Mouse (Mus musculus): ENCODE data around the gene Mrpl1. TPM values are rescaled to one million over a fixed set of nuclear protein-coding genes. Genes with fewer than 3 reads are reported as not detected.
A peak's percentile ranks its signal among the peaks of the same experiment; 100 is the strongest.

Mrpl1 gene
- polyA plus RNA-seq, 1 experiment from 2014 or later: 17.1 TPM

DNA sequence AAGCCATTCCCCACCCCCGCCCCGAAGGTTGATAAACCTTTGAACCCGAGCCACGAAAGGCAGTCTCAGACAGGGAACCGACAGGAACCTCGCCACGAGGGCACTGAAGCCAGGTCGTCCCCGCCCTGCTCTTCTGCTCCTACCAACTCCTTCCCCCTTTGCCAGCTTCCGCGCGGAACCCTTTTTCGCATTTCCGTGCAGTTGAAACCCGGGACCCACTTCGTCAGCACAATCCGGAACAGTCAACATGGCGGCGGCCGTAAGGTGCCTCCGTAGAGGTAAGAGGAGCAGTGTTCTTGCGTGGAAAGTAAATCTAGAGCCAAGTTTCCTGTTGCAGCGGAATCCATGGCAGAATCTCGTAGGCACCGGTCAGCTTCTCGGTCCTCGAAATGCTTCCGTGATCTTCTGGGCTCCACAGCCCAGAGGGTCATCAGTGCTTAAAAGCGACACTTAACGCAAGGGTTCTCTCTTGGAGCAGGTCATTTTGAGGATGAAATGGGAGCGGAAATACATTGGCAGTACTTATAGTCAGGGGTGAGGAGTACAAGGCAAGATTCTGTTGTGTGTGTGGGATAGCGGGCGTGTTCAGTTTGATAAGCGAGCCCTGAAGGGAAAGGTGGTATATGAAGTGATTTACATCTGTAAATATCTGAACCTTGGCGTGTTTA, 757 bp downstream of the Mrpl1 start:
- Histone ChIP-seq H3K9me3 (no peaks in the 10 kb centered on the region), H3K9ac (peak overlapping the region; percentile 86), H3K27me3 (no peaks in the 10 kb centered on the region), H3K4me2 (peak overlapping the region; percentile 80), H3K36me3 (peaks cover 10% of the 10 kb centered on the region; the same call in 1 of the 2 replicates), H3K4me1 (replicated peaks) (peaks cover 16% of the 10 kb centered on the region), H3K27ac (replicated peaks) (peak overlapping the region; percentile 71), H3K4me3 (peak overlapping the region; percentile 86)
- under 1% methylated on average over 35 of the region's 35 CpGs for WGBS
- peak; percentile 96 for ATAC-seq (ENCODE audit: low read depth)

- 80% methylated on average over 3 of the region's 3 CpGs for WGBS
- Histone ChIP-seq H3K4me1 (replicated peaks) (peaks cover 16% of the 10 kb centered on the region; the same call in 1 of the 2 replicates), H3K9ac (no peak overlapping the region), H3K27me3 (no peaks in the 10 kb centered on the region), H3K36me3 (peaks cover 14% of the 10 kb centered on the region; the same call in 1 of the 2 replicates), H3K4me3 (no peak overlapping the region), H3K4me2 (no peak overlapping the region), H3K9me3 (no peaks in the 10 kb centered on the region), H3K27ac (replicated peaks) (no peak overlapping the region)
- ATAC-seq (ENCODE audit: low read depth): no peak
These were observed 9.4 kb downstream of the Mrpl1 start for GRCm38 (mm10) chr5:96218648-96219047.

- Histone ChIP-seq H3K36me3 (peaks cover 14% of the 10 kb centered on the region), H3K4me3 (no peak overlapping the region), H3K9me3 (no peaks in the 10 kb centered on the region), H3K27ac (replicated peaks) (no peak overlapping the region), H3K4me1 (replicated peaks) (peaks cover 16% of the 10 kb centered on the region; the same call in 1 of the 2 replicates), H3K9ac (no peak overlapping the region), H3K27me3 (no peaks in the 10 kb centered on the region), H3K4me2 (no peak overlapping the region)
- ATAC-seq (ENCODE audit: low read depth): no peak
- WGBS: 77% methylated on average over 4 of the region's 4 CpGs
These were observed 10.2 kb downstream of the Mrpl1 start for GRCm38 (mm10) chr5:96219512-96219911.

- Histone ChIP-seq H3K9me3 (no peaks in the 10 kb centered on the region), H3K4me3 (no peak overlapping the region), H3K4me2 (no peak overlapping the region), H3K27me3 (no peaks in the 10 kb centered on the region), H3K4me1 (replicated peaks) (peaks cover 16% of the 10 kb centered on the region; the same call in 1 of the 2 replicates), H3K9ac (no peak overlapping the region), H3K36me3 (peaks cover 18% of the 10 kb centered on the region), H3K27ac (replicated peaks) (no peak overlapping the region)
- 100% methylated on average over 1 of the region's 1 CpGs for WGBS
- ATAC-seq (ENCODE audit: low read depth): no peak
These were observed 12.0 kb downstream of the Mrpl1 start for GRCm38 (mm10) chr5:96221298-96221697.

GRCm38 (mm10) chr5:96221812-96222585, 12.7 kb downstream of the Mrpl1 start:
- ATAC-seq (ENCODE audit: low read depth): no peak

DNA sequence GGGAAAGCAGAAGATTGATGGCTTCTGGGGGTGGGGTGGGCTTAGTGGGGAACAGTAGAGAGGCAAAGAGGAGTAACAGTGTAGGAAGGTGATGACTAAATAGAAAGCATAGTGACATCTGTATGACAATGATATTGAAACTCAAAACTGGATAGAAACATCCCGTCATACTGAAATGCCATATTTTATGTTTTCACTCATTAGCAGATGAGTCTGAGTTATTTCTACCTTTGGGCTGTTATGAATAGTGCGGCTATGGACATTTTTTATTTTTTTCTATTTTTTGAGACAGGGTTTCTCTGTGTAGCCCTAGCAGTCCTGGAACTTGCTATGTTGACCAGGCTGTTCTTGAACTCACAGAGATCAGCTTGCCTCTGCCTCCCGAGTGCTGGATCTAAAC, 13.7 kb downstream of the Mrpl1 start:
- Histone ChIP-seq H3K9me3 (no peaks in the 10 kb centered on the region), H3K4me1 (replicated peaks) (peaks cover 16% of the 10 kb centered on the region; the same call in 1 of the 2 replicates), H3K27ac (replicated peaks) (no peak overlapping the region), H3K4me2 (no peak overlapping the region), H3K4me3 (no peak overlapping the region), H3K9ac (no peak overlapping the region), H3K27me3 (no peaks in the 10 kb centered on the region), H3K36me3 (peaks cover 30% of the 10 kb centered on the region)
- ATAC-seq (ENCODE audit: low read depth): no peak
- 94% methylated on average over 3 of the region's 3 CpGs for WGBS

More at GRCm38 (mm10) chr5:96221812-96222585, 12.7 kb downstream of the Mrpl1 start:
- Histone ChIP-seq H3K4me2 (no peak overlapping the region), H3K9me3 (no peaks in the 10 kb centered on the region), H3K9ac (no peak overlapping the region), H3K4me3 (no peak overlapping the region), H3K36me3 (peaks cover 25% of the 10 kb centered on the region), H3K27ac (replicated peaks) (no peak overlapping the region), H3K4me1 (replicated peaks) (peaks cover 16% of the 10 kb centered on the region; the same call in 1 of the 2 replicates), H3K27me3 (no peaks in the 10 kb centered on the region)
- 61% methylated on average over 5 of the region's 5 CpGs for WGBS

DNA sequence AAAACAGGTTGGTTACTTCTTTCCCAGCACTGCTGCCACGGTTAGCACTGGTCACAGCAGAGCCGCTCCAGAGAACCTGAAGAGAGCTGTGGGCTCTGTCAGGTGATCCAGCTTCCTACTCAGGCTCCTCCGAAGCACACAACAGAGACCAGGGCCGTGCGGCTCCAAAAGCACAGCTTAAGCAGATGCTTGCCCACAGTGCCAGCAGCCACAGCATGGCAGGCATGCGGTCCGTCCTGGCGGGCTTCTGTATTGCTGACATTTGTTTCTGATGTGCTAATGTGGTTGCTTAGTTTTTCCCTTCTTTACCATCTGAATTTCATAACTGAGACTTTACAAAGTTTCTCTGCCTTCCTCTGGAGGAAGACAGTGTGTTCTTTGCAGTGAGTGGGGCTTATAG, 17.2 kb downstream of the Mrpl1 start:
- peaks cover 8% of the 10 kb centered on the region; the same call in 1 of the 2 replicates for H3K4me1 ChIP-seq (replicated peaks)
- no peak overlapping the region for H3K4me3 ChIP-seq
- no peak overlapping the region for H3K4me2 ChIP-seq
- ATAC-seq (ENCODE audit: low read depth): no peak
- H3K9me3 ChIP-seq: no peaks in the 10 kb centered on the region
- H3K27ac ChIP-seq (replicated peaks): no peak overlapping the region
- no peaks in the 10 kb centered on the region for H3K27me3 ChIP-seq
- no peak overlapping the region for H3K9ac ChIP-seq
- 94% methylated on average over 8 of the region's 8 CpGs for WGBS
- peaks cover 48% of the 10 kb centered on the region for H3K36me3 ChIP-seq

DNA sequence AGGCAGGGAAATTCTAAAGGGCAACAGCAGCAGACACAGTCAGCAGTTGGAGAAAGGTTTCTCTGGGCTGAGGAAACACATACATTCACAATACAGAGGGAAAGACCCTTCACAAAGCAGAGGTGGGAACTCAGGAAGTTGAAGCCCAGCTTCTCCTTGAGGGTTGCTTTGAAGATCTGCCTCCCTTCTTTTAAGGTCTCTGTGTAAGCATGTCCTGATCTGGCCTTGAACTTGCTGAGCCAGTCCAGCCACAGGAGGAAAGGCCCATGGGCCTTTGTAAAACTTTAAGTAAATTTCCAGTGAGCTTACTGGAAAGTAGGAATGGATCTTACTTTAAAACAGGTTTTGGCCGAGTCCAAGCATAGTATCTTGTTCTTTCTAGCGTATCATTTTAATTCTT, 19.7 kb downstream of the Mrpl1 start:
- no peak overlapping the region for H3K9ac ChIP-seq
- H3K27me3 ChIP-seq: no peaks in the 10 kb centered on the region
- 96% methylated on average over 2 of the region's 2 CpGs for WGBS
- H3K4me2 ChIP-seq: no peak overlapping the region
- no peaks in the 10 kb centered on the region for H3K9me3 ChIP-seq
- no peak for ATAC-seq (ENCODE audit: low read depth)
- H3K4me3 ChIP-seq: no peak overlapping the region
- H3K4me1 ChIP-seq (replicated peaks): no peaks in the 10 kb centered on the region
- no peak overlapping the region for H3K27ac ChIP-seq (replicated peaks)
- H3K36me3 ChIP-seq: peaks cover 51% of the 10 kb centered on the region

GRCm38 (mm10) chr5:96238797-96239196, 29.5 kb downstream of the Mrpl1 start:
- H3K4me1 ChIP-seq (replicated peaks): no peaks in the 10 kb centered on the region
- no peaks in the 10 kb centered on the region for H3K27me3 ChIP-seq
- no peak overlapping the region for H3K27ac ChIP-seq (replicated peaks)
- H3K4me2 ChIP-seq: no peak overlapping the region
- 95% methylated on average over 5 of the region's 5 CpGs for WGBS
- ATAC-seq (ENCODE audit: low read depth): no peak
- peaks cover 17% of the 10 kb centered on the region for H3K36me3 ChIP-seq
- no peak overlapping the region for H3K4me3 ChIP-seq
- H3K9me3 ChIP-seq: no peaks in the 10 kb centered on the region
- H3K9ac ChIP-seq: no peak overlapping the region

DNA sequence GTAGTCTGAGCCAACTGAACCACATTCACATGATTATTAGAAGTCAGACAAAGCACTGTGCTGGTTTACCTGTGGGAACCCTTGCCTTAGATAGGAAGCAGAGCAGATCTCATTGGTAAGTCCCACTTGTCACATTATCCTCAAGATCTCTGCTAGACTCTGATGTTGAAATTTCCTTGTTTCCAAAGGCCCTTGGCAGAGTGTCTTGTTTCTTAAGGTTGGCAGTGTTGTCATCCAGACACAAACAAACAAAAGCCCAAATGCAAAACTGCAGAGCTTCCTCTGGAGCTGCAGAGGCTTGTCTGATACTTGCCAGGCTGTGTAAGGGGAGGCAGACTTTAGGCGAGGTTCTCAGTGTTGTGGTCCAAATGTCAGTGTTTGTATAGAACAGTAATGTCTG, 31.6 kb downstream of the Mrpl1 start:
- Histone ChIP-seq H3K4me3 (no peak overlapping the region), H3K27me3 (no peaks in the 10 kb centered on the region), H3K9me3 (no peaks in the 10 kb centered on the region), H3K9ac (no peak overlapping the region), H3K27ac (replicated peaks) (no peak overlapping the region), H3K36me3 (peaks cover 17% of the 10 kb centered on the region), H3K4me1 (replicated peaks) (no peaks in the 10 kb centered on the region), H3K4me2 (no peak overlapping the region)
- 85% methylated on average over 1 of the region's 1 CpGs for WGBS
- no peak for ATAC-seq (ENCODE audit: low read depth)

GRCm38 (mm10) chr5:96244511-96244910, 35.2 kb downstream of the Mrpl1 start:
- WGBS: 84% methylated on average over 1 of the region's 1 CpGs
- Histone ChIP-seq H3K4me1 (replicated peaks) (no peaks in the 10 kb centered on the region), H3K4me3 (no peak overlapping the region), H3K27ac (replicated peaks) (no peak overlapping the region), H3K9ac (no peak overlapping the region), H3K36me3 (peaks cover 12% of the 10 kb centered on the region), H3K4me2 (no peak overlapping the region), H3K9me3 (no peaks in the 10 kb centered on the region), H3K27me3 (no peaks in the 10 kb centered on the region)
- no peak for ATAC-seq (ENCODE audit: low read depth)

GRCm38 (mm10) chr5:96253995-96254394, 44.7 kb downstream of the Mrpl1 start:
- no peak overlapping the region for H3K4me2 ChIP-seq
- H3K4me1 ChIP-seq (replicated peaks): no peaks in the 10 kb centered on the region
- no peak overlapping the region for H3K4me3 ChIP-seq
- H3K27ac ChIP-seq (replicated peaks): no peak overlapping the region
- 93% methylated on average over 2 of the region's 2 CpGs for WGBS
- H3K36me3 ChIP-seq: no peaks in the 10 kb centered on the region
- H3K9me3 ChIP-seq: no peaks in the 10 kb centered on the region
- no peak overlapping the region for H3K9ac ChIP-seq
- no peak for ATAC-seq (ENCODE audit: low read depth)
- H3K27me3 ChIP-seq: no peaks in the 10 kb centered on the region

Data from neural tube, embryonic 13.5 days (tissue).